Mouse (Mus musculus): ENCODE data around the gene Zfp747. TPM values are rescaled to one million over a fixed set of nuclear protein-coding genes. Genes with fewer than 3 reads are reported as not detected.
"Not testable (repeated sequence)": the region's sequence is repeated elsewhere in the genome, so short reads cannot be mapped to it uniquely, and the experiment has no call there.

The Zfp747 gene
- polyA plus RNA-seq (2015; fragmentation: Nextera tagmentation; extraction: Ambion mirVana): 4.7 and 5.3 TPM in 2 replicates

- H3K27ac ChIP-seq (replicated peaks): peak within 1 kb of the TSS; percentile 17; the same call in 1 of the 2 replicates
- not testable (repeated sequence) for H3K27me3 ChIP-seq (replicated peaks); H3K9me3 ChIP-seq; H3K4me1 ChIP-seq
- ATAC-seq (ENCODE audit: extremely low read depth, insufficient number of reproducible peaks, low FRiP score, low TSS enrichment): peak; percentile 92
- WGBS: 1% methylated on average over 49 of the region's 49 CpGs
- H3K4me3 ChIP-seq: peak within 1 kb of the TSS; percentile 62
- H3K9ac ChIP-seq: peak within 1 kb of the TSS; percentile 83
- peak within 1 kb of the TSS; percentile 82 for H3K4me2 ChIP-seq
- H3K36me3 ChIP-seq: peaks cover 21% of the 10 kb centered on the region
These were observed at the start of gene Zfp747 for GRCm38 (mm10) chr7:127375271-127376245. TSS of gene Zfp747 (minus strand) at chr7:127376050.

GRCm38 (mm10) chr7:127425291-127425690 is 49.4 kb upstream of the Zfp747 start:
- 77% methylated on average over 3 of the region's 3 CpGs for WGBS
- no peak for ATAC-seq (ENCODE audit: extremely low read depth, insufficient number of reproducible peaks, low FRiP score, low TSS enrichment)
- no peak overlapping the region for H3K4me2 ChIP-seq

GRCm38 (mm10) chr7:127422247-127422646 is 46.4 kb upstream of the Zfp747 start:
- no peak for ATAC-seq (ENCODE audit: extremely low read depth, insufficient number of reproducible peaks, low FRiP score, low TSS enrichment)
- Histone ChIP-seq H3K4me1 (peaks cover 17% of the 10 kb centered on the region), H3K27me3 (replicated peaks) (peaks cover 21% of the 10 kb centered on the region), H3K9ac (peak overlapping the region; percentile 82), H3K9me3 (no peaks in the 10 kb centered on the region), H3K4me2 (peak overlapping the region; percentile 97), H3K36me3 (peaks cover 19% of the 10 kb centered on the region), H3K27ac (replicated peaks) (no peak overlapping the region), H3K4me3 (peak overlapping the region; percentile 63)
- WGBS: 1% methylated on average over 15 of the region's 15 CpGs

More at GRCm38 (mm10) chr7:127425291-127425690, 49.4 kb upstream of the Zfp747 start:
- Histone ChIP-seq H3K4me1 (peaks cover 17% of the 10 kb centered on the region), H3K4me3 (no peak overlapping the region), H3K9ac (no peak overlapping the region), H3K27ac (replicated peaks) (no peak overlapping the region), H3K9me3 (no peaks in the 10 kb centered on the region), H3K27me3 (replicated peaks) (peaks cover 21% of the 10 kb centered on the region), H3K36me3 (no peaks in the 10 kb centered on the region)

GRCm38 (mm10) chr7:127421388-127422191 is 45.7 kb upstream of the Zfp747 start, which contains the start of gene Zfp688:
TSS of gene Zfp688 (minus strand) at chr7:127422068.
- Histone ChIP-seq H3K4me1 (peaks cover 17% of the 10 kb centered on the region), H3K27me3 (replicated peaks) (peaks cover 21% of the 10 kb centered on the region), H3K36me3 (peaks cover 19% of the 10 kb centered on the region), H3K4me3 (peak within 1 kb of the TSS; percentile 63), H3K4me2 (peak within 1 kb of the TSS; percentile 97), H3K9ac (peak within 1 kb of the TSS; percentile 82), H3K27ac (replicated peaks) (0 out of 2 replicates have a peak within 1 kb of the TSS, but pooled peaks have one; percentile 33), H3K9me3 (no peaks in the 10 kb centered on the region)
- ATAC-seq (ENCODE audit: extremely low read depth, insufficient number of reproducible peaks, low FRiP score, low TSS enrichment): peak; percentile 82
- WGBS: under 1% methylated on average over 48 of the region's 48 CpGs

- Histone ChIP-seq H3K36me3 (no peaks in the 10 kb centered on the region), H3K9ac (no peak overlapping the region), H3K4me1 (no peaks in the 10 kb centered on the region), H3K27me3 (replicated peaks) (no peaks in the 10 kb centered on the region), H3K9me3 (no peaks in the 10 kb centered on the region), H3K27ac (replicated peaks) (no peak overlapping the region), H3K4me3 (no peak overlapping the region), H3K4me2 (no peak overlapping the region)
- no peak for ATAC-seq (ENCODE audit: extremely low read depth, insufficient number of reproducible peaks, low FRiP score, low TSS enrichment)
- WGBS: 58% methylated on average over 2 of the region's 2 CpGs
These were observed 35.6 kb upstream of the Zfp747 start for GRCm38 (mm10) chr7:127411418-127411817.

- 6% methylated on average over 40 of the region's 40 CpGs for WGBS
- Histone ChIP-seq H3K9ac (peak within 1 kb of the TSS; percentile 89), H3K27ac (replicated peaks) (peak within 1 kb of the TSS; percentile 65), H3K4me2 (peak within 1 kb of the TSS; percentile 94), H3K4me3 (peak within 1 kb of the TSS; percentile 70)
- not testable (repeated sequence) for H3K4me1 ChIP-seq; H3K9me3 ChIP-seq; H3K36me3 ChIP-seq; H3K27me3 ChIP-seq (replicated peaks)
- ATAC-seq (ENCODE audit: extremely low read depth, insufficient number of reproducible peaks, low FRiP score, low TSS enrichment): peak; percentile 73
These were observed 30.4 kb upstream of the Zfp747 start, which contains the start of gene Zfp764 for GRCm38 (mm10) chr7:127406002-127406987. TSS of gene Zfp764 (minus strand) at chr7:127406822.

GRCm38 (mm10) chr7:127404101-127404500 is 28.3 kb upstream of the Zfp747 start:
- H3K4me2 ChIP-seq; H3K9ac ChIP-seq; ATAC-seq (ENCODE audit: extremely low read depth, insufficient number of reproducible peaks, low FRiP score, low TSS enrichment); H3K4me3 ChIP-seq; H3K36me3 ChIP-seq; H3K4me1 ChIP-seq; H3K27me3 ChIP-seq (replicated peaks); H3K27ac ChIP-seq (replicated peaks); H3K9me3 ChIP-seq: not testable (repeated sequence)
- 90% methylated on average over 6 of the region's 6 CpGs for WGBS

- peaks cover 9% of the 10 kb centered on the region for H3K36me3 ChIP-seq
- no peak for ATAC-seq (ENCODE audit: extremely low read depth, insufficient number of reproducible peaks, low FRiP score, low TSS enrichment)
These were observed 27.1 kb upstream of the Zfp747 start for GRCm38 (mm10) chr7:127402980-127403379.

GRCm38 (mm10) chr7:127400355-127400754 is 24.5 kb upstream of the Zfp747 start:
- H3K36me3 ChIP-seq: peaks cover 9% of the 10 kb centered on the region
- no peak overlapping the region for H3K27ac ChIP-seq (replicated peaks)
- 66% methylated on average over 3 of the region's 3 CpGs for WGBS
- peaks cover 11% of the 10 kb centered on the region for H3K27me3 ChIP-seq (replicated peaks)
- H3K9ac ChIP-seq: no peak overlapping the region
- H3K4me1 ChIP-seq: no peaks in the 10 kb centered on the region
- H3K9me3 ChIP-seq: no peaks in the 10 kb centered on the region
- ATAC-seq (ENCODE audit: extremely low read depth, insufficient number of reproducible peaks, low FRiP score, low TSS enrichment): no peak
- no peak overlapping the region for H3K4me3 ChIP-seq
- no peak overlapping the region for H3K4me2 ChIP-seq

More at GRCm38 (mm10) chr7:127402980-127403379, 27.1 kb upstream of the Zfp747 start:
- WGBS: 35% methylated on average over 2 of the region's 2 CpGs
- H3K4me2 ChIP-seq: no peak overlapping the region
- H3K27me3 ChIP-seq (replicated peaks): 0 out of 2 replicates have a peak, but pooled peaks cover 3% of the 10 kb centered on the region
- H3K4me3 ChIP-seq: no peak overlapping the region
- H3K4me1 ChIP-seq: 0 out of 2 replicates have a peak, but pooled peaks cover 6% of the 10 kb centered on the region
- no peak overlapping the region for H3K27ac ChIP-seq (replicated peaks)
- H3K9me3 ChIP-seq: no peaks in the 10 kb centered on the region
- no peak overlapping the region for H3K9ac ChIP-seq

- Histone ChIP-seq H3K4me3 (peak overlapping the region; percentile 77), H3K27ac (replicated peaks) (peak overlapping the region; percentile 92), H3K9ac (peak overlapping the region; percentile 79), H3K27me3 (replicated peaks) (peaks cover 8% of the 10 kb centered on the region), H3K4me1 (peaks cover 19% of the 10 kb centered on the region), H3K4me2 (peak overlapping the region; percentile 85), H3K36me3 (peaks cover 14% of the 10 kb centered on the region), H3K9me3 (no peaks in the 10 kb centered on the region)
- ATAC-seq (ENCODE audit: extremely low read depth, insufficient number of reproducible peaks, low FRiP score, low TSS enrichment): no peak
- WGBS: 14% methylated on average over 7 of the region's 7 CpGs
These were observed 18.1 kb upstream of the Zfp747 start for GRCm38 (mm10) chr7:127393944-127394333.
